Mouse (Mus musculus) telencephalon, adult 2 months (tissue): Measurements from ENCODE around the gene Gm44579.

Experiments used
- DNase-seq: peaks from one replicate; pipeline ENCODE4 v3.0.0-alpha.2; 2011; ENCODE audit warnings: low read depth, low spot score

The Gm44579 gene

GRCm38 (mm10) chr15:98168622-98169004 is 52.2 kb downstream of the Gm44579 start:
- DNase-seq, result no peak

DNA sequence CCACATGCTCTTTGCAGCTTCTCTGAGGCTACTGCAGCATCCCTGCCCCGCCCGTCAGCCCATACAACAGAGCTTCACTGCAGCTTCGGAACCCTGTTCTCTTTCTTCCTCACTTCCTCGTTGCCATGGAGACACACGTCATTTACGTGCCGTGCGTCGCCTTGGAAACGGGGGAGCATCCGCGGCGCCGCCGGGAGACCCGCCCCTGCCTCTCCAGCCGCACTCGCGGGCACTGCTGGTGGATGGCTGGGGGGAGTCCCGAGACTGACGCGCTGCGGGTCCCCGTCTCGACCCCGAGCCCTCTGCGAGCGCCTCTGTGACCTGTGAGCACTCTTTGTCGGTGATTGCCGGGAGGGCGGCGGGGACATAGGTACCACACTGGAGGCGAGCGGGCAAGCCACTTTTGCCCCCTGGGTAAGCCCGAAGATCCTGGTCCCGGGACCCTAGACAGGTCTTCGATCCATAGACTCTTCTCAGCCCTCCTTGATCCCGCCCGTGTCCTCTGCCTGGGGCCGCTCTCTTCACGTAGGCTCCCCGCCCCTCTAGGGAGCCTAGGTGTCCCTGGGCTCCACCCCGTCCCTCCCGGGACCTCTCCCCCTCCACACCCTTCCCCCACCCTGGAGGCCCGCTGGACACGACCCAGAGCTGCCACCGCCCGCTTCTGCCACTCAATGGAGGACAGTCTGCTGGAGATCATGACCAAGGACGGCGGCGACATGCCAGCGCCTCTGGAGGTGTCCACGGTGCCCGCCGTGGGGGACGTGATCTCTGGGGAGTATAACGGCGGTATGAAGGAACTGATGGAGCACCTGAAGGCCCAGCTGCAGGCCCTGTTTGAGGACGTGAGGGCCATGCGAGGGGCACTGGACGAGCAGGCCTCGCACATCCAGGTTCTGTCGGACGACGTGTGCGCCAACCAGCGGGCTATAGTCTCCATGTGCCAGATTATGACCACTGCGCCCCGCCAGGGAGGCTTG is 52.8 kb downstream of the Gm44579 start:
- DNase-seq, result peak; percentile 89

DNA sequence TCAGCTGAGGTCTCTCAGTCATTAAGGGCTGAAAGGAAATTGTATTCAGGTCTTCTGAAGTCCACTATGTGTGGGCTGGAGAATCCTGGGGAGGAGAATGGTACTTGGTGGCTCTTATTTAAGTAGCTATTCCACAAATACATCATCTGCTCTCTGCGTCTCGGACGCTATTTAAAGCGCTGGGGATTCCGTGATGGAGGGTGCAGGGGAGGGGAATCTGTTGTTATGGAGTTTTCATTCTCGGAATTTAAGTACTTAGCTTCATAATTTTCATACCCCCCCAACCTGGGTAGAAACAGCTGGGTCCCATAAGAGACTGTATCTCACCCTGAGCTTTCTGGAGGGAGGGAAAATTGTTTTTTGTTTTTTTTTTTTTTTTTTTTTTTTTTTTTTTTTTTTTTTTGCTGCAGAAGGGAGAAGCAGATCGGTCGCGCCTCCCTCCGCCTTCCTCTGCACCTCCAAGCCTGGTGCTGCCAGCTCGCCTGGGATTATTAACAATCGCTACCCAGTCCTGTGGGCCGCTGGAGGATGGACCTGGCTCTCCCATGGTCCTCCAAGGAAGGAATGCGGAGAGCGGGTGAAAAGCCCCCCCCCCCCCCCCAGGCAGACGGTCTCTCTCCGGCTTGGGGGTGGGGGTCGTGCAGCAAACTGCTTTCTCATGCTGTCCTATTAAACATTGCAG is 53.7 kb downstream of the Gm44579 start, which contains the start of gene Ccdc184:
TSS of gene Ccdc184 (plus strand) at position 196 of the 682 bp plus-strand sequence.
- DNase-seq, result no peak

DNA sequence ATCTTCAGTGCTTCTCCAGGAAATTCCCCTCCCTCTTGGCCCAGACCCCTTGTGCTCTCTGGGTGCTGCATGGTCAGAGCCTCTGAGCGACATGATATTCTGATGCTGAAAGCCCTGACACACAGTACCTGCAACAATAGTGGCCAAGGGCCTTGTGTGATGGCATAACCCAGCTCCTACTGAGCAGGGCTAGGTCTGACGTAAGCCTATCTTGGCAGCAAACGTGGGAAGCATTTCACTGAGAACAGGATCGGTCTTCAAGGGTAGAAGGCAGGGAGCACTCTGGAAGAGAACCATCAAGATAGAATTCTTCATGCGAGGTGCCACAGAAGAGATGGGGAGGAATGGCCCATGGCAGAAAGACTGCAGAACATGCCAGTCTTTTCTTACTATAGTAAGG is 55.3 kb downstream of the Gm44579 start, which contains the start of gene Asb8:
TSS of gene Asb8 (minus strand) at position 101 of the 400 bp plus-strand sequence.
- no peak for DNase-seq

GRCm38 (mm10) chr15:98162561-98162960 is 58.2 kb downstream of the Gm44579 start:
- no peak for DNase-seq

GRCm38 (mm10) chr15:98161026-98161805 is 59.6 kb downstream of the Gm44579 start:
- DNase-seq, result no peak

DNA sequence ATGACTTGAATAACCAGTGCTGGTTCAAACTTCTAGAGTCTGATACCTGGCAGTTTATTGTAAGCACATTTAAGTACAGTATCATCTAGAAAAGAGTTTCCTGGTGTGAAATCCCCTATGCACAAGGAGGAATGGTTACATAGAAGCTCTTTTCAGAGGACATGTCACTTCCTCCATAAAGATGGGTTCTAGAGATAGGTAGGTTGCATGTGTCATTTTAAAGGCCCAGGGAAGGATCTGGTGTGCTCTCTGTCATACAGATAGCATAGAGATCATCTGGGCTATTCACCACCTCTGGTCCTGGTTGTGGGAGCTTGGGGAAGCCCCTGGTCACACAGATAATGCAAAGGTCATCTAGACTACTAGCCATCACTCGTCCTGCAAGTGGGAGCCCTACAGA is 63.5 kb downstream of the Gm44579 start:
- DNase-seq, result no peak

GRCm38 (mm10) chr15:98155944-98156343 is 64.8 kb downstream of the Gm44579 start:
- DNase-seq, result no peak

- no peak for DNase-seq
These were observed 65.5 kb downstream of the Gm44579 start for GRCm38 (mm10) chr15:98155272-98155671.

DNA sequence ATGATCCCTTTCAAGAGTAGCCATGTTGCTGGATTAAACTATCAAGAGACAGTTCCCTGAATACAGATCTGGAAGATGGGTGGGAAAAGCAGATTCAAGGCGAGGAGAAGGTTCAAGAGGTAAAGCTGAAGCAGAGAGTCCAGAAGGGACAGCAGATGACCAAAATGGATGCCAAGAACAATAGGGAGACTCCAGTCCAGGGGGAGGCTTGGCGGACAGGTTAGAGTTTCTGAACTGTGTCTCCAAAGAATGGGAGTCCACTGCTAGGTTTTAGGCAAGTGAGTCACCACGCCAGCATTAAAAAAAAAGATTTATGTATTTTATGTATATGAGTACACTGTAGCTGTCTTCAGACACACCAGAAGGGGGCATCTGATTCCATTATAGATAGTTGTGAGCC is 66.1 kb downstream of the Gm44579 start:
- no peak for DNase-seq

GRCm38 (mm10) chr15:98154146-98154545 is 66.6 kb downstream of the Gm44579 start:
- DNase-seq, result no peak

DNA sequence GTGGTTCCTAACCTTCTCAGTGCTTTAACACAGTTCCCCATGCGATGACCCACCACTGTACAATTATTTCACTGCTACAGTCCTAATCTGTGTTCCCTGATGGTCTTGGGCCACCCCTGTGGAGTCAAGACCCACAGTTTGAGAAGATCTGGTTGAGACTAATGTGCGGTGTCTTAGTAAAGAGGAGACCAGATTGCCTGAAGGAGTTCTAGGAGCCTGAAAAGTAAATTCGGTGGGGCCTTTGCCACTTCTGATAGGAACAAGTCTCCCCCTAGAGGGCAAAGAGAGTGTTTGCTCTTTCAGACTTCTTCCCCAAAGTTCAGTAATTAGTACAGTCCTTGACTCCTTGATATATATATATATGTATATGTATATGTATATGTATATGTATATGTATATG is 67.2 kb downstream of the Gm44579 start:
- DNase-seq, result no peak

DNA sequence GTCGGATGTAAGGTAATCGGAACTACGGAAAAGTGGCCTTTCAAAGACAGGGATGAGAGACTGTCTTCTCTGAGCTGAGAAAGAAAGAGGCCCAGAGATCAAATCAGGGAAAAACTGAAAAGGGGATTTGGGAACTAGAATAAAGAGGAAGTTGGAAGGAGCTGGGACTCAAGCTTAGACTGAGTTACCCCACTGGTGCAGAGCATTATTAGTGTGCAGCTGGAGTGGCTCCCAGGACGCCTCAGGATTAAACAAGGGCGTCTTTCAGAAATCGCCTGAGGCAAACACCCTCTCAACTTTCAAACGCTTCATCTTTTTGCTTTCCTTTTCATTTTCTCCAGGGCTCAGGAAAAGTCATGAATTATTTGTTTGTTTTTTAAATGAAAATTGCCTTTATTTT is 67.9 kb downstream of the Gm44579 start:
- DNase-seq, result no peak

DNA sequence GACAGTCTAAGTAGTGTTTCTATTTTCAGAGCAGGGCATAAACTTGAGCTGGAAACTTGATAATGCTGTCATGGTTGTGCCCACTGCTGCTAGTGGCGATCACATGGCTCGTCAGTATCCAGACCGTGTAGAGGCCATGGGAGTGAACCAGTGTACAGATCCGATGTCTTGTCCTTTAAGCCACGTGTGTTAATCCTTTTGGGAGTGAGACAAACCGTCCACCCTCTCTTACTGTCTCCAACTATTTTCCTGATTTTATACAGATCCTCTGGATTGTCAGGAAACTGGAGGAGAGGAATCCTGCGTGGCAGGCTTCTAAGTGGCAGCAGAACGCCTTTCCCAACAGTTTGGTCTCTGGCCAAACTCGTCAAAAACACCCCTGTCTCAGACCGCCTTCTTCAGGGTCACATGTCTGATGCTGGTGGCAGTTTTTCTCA is 71.6 kb downstream of the Gm44579 start:
- DNase-seq, result no peak

DNA sequence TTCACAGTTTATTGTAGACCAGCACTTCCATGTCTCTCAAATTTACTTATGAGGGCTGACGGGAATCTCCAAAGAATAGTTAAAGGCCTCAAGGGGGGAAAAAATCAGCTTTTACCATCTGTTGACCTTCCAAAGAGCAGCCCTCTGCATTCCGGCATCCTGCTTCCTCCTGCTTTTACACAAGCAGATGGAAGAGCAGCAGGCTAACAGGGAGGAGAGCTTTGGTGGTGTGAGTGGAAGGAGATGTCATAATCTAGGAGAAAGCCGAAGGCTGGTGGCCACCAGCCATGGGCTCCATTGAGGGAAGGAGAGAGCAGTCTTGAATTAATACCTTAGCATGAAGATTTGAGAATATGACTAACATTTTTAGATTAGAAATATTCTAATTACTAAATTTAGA is 72.4 kb downstream of the Gm44579 start:
- no peak for DNase-seq

- DNase-seq, result peak; percentile 90
These were observed 75.1 kb downstream of the Gm44579 start for GRCm38 (mm10) chr15:98145559-98146181.

- no peak for DNase-seq
These were observed 75.8 kb downstream of the Gm44579 start for GRCm38 (mm10) chr15:98144861-98145507.

GRCm38 (mm10) chr15:98142515-98142914 is 78.3 kb downstream of the Gm44579 start:
- DNase-seq, result no peak

DNA sequence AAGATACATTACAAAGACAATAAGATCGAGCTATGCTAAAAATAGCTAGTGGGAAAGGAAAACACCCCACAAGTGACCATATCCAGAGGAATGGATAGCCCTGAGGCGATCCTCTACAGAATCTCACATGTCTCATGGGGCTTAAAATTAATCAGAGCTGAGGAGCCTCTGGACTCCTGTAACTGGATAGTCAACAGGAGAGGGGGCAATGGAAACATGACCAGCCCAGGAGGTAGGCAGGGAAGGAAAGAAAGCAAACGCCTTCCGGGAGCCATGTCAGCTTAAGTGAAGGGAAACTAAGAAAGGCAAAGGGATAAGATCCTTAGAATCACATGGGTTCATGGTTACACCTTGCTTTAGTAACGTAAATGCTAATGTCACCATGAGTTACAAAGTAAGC is 80.0 kb downstream of the Gm44579 start:
- no peak for DNase-seq

DNA sequence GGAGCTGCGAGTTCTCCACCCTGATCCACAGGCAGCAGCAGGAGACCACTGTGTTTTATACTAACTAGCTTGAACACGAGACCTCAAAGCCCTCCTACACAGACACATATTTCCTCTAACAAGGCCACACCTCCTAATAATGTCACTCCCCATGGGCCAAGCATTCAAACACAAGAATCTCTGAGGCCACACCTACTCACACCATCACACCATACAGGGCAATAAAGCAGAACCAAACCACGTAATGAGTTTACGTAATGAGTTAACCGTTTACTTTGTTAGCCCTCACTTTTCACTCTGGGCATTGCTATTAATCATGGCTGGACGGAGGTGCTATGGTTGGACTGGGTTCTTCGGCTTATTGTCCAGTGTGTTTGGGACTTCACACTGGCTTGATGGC is 81.0 kb downstream of the Gm44579 start:
- DNase-seq, result no peak

- DNase-seq, result no peak
These were observed 83.9 kb downstream of the Gm44579 start for GRCm38 (mm10) chr15:98136871-98137270.
